Mouse (Mus musculus): Measurements from ENCODE around the gene Tnrc18. TPM values are rescaled to one million over a fixed set of nuclear protein-coding genes. Genes with fewer than 3 reads are reported as not detected.

Tnrc18 gene
- polyA plus RNA-seq, 1 experiment from 2014 or later: 19.7 TPM

DNA sequence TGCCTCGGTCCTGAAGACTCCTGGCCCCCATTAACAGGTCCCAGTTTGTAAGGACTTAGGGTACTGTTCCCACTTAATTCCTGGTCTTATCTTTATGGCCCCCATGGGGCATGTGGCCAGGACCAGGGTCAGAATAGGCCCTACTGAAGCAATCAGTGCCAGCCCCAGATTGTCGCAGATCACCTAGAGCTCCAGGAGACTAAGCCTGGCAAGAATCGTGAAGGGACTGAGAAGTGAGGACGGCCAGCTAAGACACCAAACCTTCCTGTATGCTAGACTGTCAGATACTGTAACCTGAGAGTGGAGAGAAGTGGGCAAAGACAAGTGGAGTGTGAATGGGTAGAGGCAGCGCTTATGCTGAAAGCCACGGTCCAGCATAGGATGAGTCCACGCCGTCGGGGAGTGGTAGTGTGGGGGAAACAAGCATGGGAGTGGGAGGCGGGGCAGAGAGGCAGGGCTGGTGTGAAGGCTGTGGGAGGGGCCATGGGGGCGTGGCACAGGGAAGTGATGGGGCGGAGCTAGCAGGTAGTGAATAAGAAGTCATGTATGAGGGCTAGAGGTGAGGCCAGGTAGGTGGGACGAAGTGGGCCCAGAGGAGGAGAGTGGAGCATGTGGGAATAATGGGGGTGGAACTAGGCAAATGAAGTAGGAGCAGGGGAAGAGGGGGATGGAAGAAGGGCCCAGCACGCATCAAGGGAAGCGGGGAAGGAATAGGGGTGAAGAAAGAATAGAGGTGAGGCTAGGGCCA is 116.4 kb downstream of the Tnrc18 start:
- Histone ChIP-seq H3K4me3 (ENCODE audit: low read length) (peak overlapping the region; percentile 74), H3K27me3 (replicated peaks; ENCODE audit: control insufficient read depth, insufficient read depth, low read length) (no peaks in the 10 kb centered on the region), H3K9ac (ENCODE audit: low read depth, low read length) (0 out of 2 replicates have a peak overlapping the region, but pooled peaks have one; percentile 27), H3K27ac (ENCODE audit: low read depth, low read length) (no peak overlapping the region), H3K4me1 (ENCODE audit: control insufficient read depth, insufficient read depth, low read depth, low read length) (peaks cover 15% of the 10 kb centered on the region), H3K4me2 (ENCODE audit: low read length) (peak overlapping the region; percentile 61), H3K36me3 (ENCODE audit: control insufficient read depth, insufficient read depth, low read length) (no peaks in the 10 kb centered on the region), H3K9me3 (ENCODE audit: control insufficient read depth, low read length) (no peaks in the 10 kb centered on the region)
- WGBS: 11% methylated on average over 15 of the region's 15 CpGs
- no peak; the same call in none of the 2 replicates for ATAC-seq

DNA sequence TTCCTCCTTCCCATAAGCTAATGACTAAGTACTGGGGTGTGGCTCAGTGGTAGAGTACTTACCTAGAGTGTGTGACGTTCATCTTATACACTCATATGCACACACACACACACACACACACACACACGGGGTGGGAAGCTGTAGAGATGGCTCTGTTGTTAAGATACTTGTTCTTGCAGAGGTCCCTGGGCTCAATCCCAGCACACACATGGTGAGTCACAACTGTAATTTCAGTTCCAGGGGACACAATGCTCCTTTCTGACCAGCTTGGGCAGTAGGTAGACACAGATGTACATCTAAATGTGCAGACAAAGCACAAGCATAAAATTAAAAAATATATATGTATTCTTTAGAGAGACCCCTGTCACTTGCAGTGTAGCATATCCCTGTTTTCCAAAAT is 119.7 kb downstream of the Tnrc18 start:
- WGBS: 70% methylated on average over 2 of the region's 2 CpGs
- H3K9me3 ChIP-seq (ENCODE audit: control insufficient read depth, low read length): no peaks in the 10 kb centered on the region
- H3K9ac ChIP-seq (ENCODE audit: low read depth, low read length): no peak overlapping the region
- no peak overlapping the region for H3K4me2 ChIP-seq (ENCODE audit: low read length)
- H3K27ac ChIP-seq (ENCODE audit: low read depth, low read length): no peak overlapping the region
- H3K27me3 ChIP-seq (replicated peaks; ENCODE audit: control insufficient read depth, insufficient read depth, low read length): no peaks in the 10 kb centered on the region
- no peak for ATAC-seq
- H3K4me1 ChIP-seq (ENCODE audit: control insufficient read depth, insufficient read depth, low read depth, low read length): peaks cover 7% of the 10 kb centered on the region; the same call in 1 of the 2 replicates
- no peak overlapping the region for H3K4me3 ChIP-seq (ENCODE audit: low read length)
- H3K36me3 ChIP-seq (ENCODE audit: control insufficient read depth, insufficient read depth, low read length): no peaks in the 10 kb centered on the region

DNA sequence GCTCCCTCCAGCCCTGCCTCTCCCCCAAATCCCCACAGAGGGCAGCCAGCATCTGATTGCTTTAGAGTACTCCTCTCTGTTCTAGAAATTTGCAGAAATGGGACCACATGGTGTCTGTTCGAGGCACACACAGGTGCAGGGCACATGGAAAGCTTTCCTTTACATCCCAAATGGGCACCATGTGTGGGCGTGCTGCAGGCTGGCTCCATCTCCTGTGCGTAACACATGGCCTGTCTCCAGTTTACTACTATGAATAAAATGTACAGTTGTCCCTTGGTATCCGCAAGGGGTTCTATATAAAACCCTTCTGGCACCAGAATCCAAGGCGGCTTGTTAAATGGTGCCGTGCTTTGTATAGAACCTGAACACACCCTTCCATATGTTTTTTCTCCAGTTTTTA is 120.6 kb downstream of the Tnrc18 start:
- Histone ChIP-seq H3K27me3 (replicated peaks; ENCODE audit: control insufficient read depth, insufficient read depth, low read length) (no peaks in the 10 kb centered on the region), H3K9me3 (ENCODE audit: control insufficient read depth, low read length) (no peaks in the 10 kb centered on the region), H3K4me2 (ENCODE audit: low read length) (no peak overlapping the region), H3K36me3 (ENCODE audit: control insufficient read depth, insufficient read depth, low read length) (no peaks in the 10 kb centered on the region), H3K4me3 (ENCODE audit: low read length) (no peak overlapping the region), H3K4me1 (ENCODE audit: control insufficient read depth, insufficient read depth, low read depth, low read length) (peaks cover 7% of the 10 kb centered on the region; the same call in 1 of the 2 replicates), H3K27ac (ENCODE audit: low read depth, low read length) (no peak overlapping the region), H3K9ac (ENCODE audit: low read depth, low read length) (no peak overlapping the region)
- no peak for ATAC-seq
- 87% methylated on average over 6 of the region's 6 CpGs for WGBS

DNA sequence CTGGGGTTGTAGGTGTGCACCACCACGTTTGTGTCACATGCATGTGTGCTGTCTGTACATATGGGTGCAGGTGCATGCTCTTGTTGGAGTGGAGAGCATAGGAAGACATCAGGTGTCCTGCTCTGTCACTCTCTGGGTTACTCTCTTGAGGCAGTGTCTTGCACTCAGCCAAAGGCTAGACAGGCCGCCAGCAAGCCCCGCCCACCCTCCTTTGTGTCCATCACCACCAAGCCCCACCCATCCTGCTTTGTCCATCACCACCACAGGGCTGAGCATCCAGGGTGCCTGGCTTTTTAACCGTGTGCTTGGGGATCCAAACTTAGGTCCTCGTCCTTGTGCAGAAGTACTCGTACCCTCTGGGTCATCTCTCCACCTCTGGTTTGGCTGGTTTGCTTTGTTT is 121.2 kb downstream of the Tnrc18 start:
- 31% methylated on average over 6 of the region's 6 CpGs for WGBS
- Histone ChIP-seq H3K4me1 (ENCODE audit: control insufficient read depth, insufficient read depth, low read depth, low read length) (peaks cover 7% of the 10 kb centered on the region; the same call in 1 of the 2 replicates), H3K27me3 (replicated peaks; ENCODE audit: control insufficient read depth, insufficient read depth, low read length) (no peaks in the 10 kb centered on the region), H3K9me3 (ENCODE audit: control insufficient read depth, low read length) (no peaks in the 10 kb centered on the region), H3K9ac (ENCODE audit: low read depth, low read length) (no peak overlapping the region), H3K4me2 (ENCODE audit: low read length) (no peak overlapping the region), H3K4me3 (ENCODE audit: low read length) (no peak overlapping the region), H3K27ac (ENCODE audit: low read depth, low read length) (no peak overlapping the region), H3K36me3 (ENCODE audit: control insufficient read depth, insufficient read depth, low read length) (no peaks in the 10 kb centered on the region)
- no peak for ATAC-seq

DNA sequence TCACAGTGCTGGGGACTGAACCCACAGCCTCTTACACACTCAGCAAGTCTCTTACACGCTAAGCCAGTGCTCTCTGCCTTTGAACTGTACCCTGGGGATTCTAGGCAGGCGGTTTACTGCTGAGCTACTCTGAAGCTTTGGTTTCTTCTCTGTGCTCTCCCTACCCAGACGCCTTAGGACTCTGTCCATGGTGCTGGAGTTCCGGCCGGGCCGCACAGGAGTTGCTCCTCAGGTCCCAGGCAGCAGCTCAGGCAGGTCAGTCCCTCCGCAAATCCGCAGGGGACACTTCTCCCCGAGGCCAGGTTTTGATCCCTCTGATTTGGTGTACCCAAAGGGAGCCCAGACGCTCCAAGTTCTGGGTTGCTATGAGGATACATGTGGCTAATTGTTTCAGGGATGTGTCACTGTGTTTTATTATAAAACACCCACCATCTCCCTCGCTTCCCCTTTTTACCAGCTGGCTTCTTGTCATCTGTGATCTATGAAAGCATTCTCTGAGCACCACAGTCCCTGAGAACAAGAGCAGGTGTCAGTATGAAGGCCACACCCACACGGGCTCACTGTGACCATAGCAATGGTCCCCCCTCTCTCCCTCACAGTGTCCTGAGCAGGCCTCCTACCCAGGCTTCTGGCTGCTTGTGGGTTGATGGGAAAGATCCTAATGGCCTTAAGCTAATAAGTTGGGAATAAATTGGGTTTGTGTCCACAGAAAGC is 122.7 kb downstream of the Tnrc18 start:
- Histone ChIP-seq H3K4me1 (ENCODE audit: control insufficient read depth, insufficient read depth, low read depth, low read length) (peaks cover 7% of the 10 kb centered on the region; the same call in 1 of the 2 replicates), H3K27ac (ENCODE audit: low read depth, low read length) (no peak overlapping the region), H3K27me3 (replicated peaks; ENCODE audit: control insufficient read depth, insufficient read depth, low read length) (no peaks in the 10 kb centered on the region), H3K4me2 (ENCODE audit: low read length) (no peak overlapping the region), H3K36me3 (ENCODE audit: control insufficient read depth, insufficient read depth, low read length) (no peaks in the 10 kb centered on the region), H3K9me3 (ENCODE audit: control insufficient read depth, low read length) (no peaks in the 10 kb centered on the region), H3K9ac (ENCODE audit: low read depth, low read length) (no peak overlapping the region), H3K4me3 (ENCODE audit: low read length) (no peak overlapping the region)
- no peak for ATAC-seq
- 10% methylated on average over 12 of the region's 12 CpGs for WGBS

DNA sequence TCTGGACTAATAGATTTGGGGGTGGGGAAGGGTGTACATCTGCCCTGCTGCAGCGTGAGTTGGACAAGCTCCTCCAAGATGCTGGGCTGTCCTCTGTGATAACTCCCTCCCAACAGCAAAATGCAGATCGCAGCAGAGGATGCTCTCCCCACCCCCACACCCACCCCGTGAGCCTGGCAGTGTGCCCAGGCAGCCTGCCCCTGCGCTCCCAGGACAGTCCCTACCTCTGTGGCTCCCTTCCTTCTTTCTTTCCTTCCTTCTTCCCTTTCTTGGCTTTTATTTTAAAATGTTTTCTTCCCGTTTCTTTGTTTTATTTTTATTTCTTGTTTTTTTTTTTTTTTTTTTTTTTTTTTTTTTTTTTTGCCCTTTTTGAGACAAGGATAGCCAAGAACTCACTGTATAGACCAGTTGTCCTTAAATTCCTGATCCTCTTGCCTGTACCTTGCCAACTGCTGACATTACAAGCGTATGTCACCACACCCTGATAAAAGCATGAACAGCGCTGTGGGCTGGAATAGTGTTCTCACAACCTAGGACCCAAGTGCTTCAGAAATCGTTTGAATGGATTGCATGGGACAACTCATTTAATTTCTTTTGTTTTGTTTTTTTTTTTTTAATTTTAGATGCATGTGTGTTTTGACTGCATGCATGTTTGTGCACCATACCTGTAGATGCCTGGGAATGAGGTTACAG is 123.6 kb downstream of the Tnrc18 start:
- H3K27ac ChIP-seq (ENCODE audit: low read depth, low read length): peak overlapping the region; percentile 31; the same call in 1 of the 2 replicates
- ATAC-seq: no peak

DNA sequence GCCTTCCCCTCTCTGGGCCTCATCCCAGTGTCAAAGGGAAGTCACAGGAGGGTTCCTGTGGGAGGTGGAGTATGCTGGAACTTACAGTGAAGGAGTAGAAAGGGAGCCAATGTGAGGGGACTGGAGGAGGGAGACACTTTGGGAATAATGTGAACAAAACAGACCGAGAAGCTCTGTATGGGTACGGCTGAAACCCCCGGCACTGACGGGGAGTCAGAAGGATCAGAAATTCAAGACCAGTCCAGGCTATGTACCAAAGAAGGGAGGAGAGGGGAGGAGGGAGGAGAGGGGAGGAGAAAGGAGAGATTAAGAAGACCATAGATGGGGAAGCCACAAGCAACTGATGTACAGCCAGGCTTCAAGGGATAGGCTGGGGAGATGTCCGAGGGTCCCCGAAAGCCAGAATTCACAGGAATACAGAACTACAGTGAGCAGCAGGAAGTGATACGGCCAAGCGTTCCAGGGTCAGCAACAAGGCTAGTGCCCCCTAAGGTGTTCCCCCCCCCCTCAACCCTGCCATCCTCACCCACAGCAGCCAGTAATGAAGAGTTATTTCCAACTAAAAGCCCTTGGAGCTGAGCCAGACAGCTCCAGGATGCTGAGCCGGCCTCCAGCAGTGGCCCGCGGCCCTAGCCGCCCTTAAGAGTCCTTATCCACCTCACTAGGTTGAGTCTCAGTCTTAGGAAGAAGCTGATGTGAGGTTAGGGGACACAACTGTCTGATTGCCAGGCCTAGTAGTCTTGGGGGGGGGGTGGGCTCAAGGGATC is 124.3 kb downstream of the Tnrc18 start:
- Histone ChIP-seq H3K27ac (ENCODE audit: low read depth, low read length) (peak overlapping the region; percentile 31; the same call in 1 of the 2 replicates), H3K27me3 (replicated peaks; ENCODE audit: control insufficient read depth, insufficient read depth, low read length) (no peaks in the 10 kb centered on the region), H3K4me3 (ENCODE audit: low read length) (no peak overlapping the region), H3K4me1 (ENCODE audit: control insufficient read depth, insufficient read depth, low read depth, low read length) (peaks cover 7% of the 10 kb centered on the region; the same call in 1 of the 2 replicates), H3K36me3 (ENCODE audit: control insufficient read depth, insufficient read depth, low read length) (no peaks in the 10 kb centered on the region), H3K9me3 (ENCODE audit: control insufficient read depth, low read length) (no peaks in the 10 kb centered on the region), H3K9ac (ENCODE audit: low read depth, low read length) (no peak overlapping the region), H3K4me2 (ENCODE audit: low read length) (no peak overlapping the region)
- ATAC-seq: 0 out of 2 replicates have a peak, but pooled peaks have one; percentile 25
- WGBS: 55% methylated on average over 12 of the region's 12 CpGs

More for the DNA sequence above, 123.6 kb downstream of the Tnrc18 start:
- Histone ChIP-seq H3K4me1 (ENCODE audit: control insufficient read depth, insufficient read depth, low read depth, low read length) (peaks cover 7% of the 10 kb centered on the region; the same call in 1 of the 2 replicates), H3K27me3 (replicated peaks; ENCODE audit: control insufficient read depth, insufficient read depth, low read length) (no peaks in the 10 kb centered on the region), H3K36me3 (ENCODE audit: control insufficient read depth, insufficient read depth, low read length) (no peaks in the 10 kb centered on the region), H3K9ac (ENCODE audit: low read depth, low read length) (no peak overlapping the region), H3K9me3 (ENCODE audit: control insufficient read depth, low read length) (no peaks in the 10 kb centered on the region), H3K4me2 (ENCODE audit: low read length) (no peak overlapping the region), H3K4me3 (ENCODE audit: low read length) (no peak overlapping the region)
- WGBS: 42% methylated on average over 8 of the region's 8 CpGs

DNA sequence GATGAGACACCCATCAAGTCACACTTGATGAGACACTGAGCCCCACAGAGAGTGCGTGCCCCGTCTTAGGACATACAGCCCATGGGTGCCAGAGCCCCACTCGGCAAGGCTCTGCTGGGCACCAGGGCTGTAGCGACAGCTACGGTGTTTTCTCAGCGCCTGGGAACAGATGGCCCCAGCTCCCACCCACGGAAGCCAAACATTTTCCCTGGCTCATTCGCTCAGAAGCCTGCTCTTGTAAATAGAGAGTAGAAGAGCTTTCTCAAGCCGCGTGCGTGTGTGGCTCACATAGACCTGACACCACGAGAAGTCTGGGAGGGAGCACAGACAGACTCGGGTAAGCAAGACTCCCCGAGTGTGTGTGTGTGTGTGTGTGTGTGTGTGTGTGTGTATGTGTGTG is 125.2 kb downstream of the Tnrc18 start, which contains the start of gene Slc29a4:
Gene Slc29a4 (plus strand): TSS at position 265 of the 400 bp plus-strand sequence.
- Histone ChIP-seq H3K4me1 (ENCODE audit: control insufficient read depth, insufficient read depth, low read depth, low read length) (peaks cover 7% of the 10 kb centered on the region; the same call in 1 of the 2 replicates), H3K9me3 (ENCODE audit: control insufficient read depth, low read length) (no peaks in the 10 kb centered on the region), H3K4me2 (ENCODE audit: low read length) (no peak within 1 kb of the TSS), H3K9ac (ENCODE audit: low read depth, low read length) (no peak within 1 kb of the TSS), H3K27me3 (replicated peaks; ENCODE audit: control insufficient read depth, insufficient read depth, low read length) (no peaks in the 10 kb centered on the region), H3K4me3 (ENCODE audit: low read length) (no peak within 1 kb of the TSS), H3K27ac (ENCODE audit: low read depth, low read length) (no peak within 1 kb of the TSS), H3K36me3 (ENCODE audit: control insufficient read depth, insufficient read depth, low read length) (no peaks in the 10 kb centered on the region)
- WGBS: 46% methylated on average over 14 of the region's 14 CpGs
- no peak for ATAC-seq

Data from hindbrain, embryonic 16.5 days (tissue).